8 mouse cellular contexts compared by ENCODE assay signal in the genomic region with DNA sequence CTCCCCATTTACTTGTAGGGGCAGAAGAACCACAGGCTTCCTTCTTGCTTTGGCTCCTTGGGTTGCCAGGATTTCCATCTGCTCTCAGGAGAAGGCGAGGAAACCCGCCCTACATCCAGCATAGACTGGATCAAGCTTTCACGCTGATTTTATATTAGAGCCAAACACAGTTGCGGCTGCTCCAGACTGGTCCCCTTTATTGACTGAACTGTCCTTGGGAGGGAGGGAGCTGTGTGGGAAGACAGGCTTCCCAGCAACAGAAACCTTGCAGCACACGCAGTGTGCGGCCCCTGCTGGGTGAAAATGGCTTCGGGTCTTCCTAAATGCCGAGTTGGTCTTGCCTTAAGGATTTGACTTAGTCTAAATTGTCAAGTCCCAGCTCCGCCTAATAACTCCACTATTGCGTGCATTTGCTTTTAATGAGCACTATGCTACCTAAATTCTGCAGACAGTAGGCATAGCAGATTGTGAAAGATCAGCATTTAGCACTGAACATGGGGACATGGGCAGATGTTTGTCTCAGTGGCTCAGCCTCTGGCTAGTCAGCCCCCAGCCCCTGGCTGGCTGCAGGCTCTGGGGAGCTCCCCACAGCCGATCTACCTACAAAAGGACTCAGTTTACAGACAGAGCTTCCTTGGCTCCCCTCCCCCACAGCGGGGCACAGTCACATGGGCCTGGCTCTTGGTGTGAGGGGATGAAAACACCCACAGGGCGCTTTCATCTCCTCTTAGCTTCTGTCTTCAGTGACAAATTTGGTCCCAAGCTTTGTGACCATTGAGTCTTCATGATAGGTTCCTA.
DNase-seq lines count a peak whose midpoint lies in the region; ATAC-seq and TF ChIP-seq lines count a peak whose summit lies in the region.

No protein-coding gene starts in this region.

- no peak for DNase-seq in lung, adult 2 months
- peak; percentile 22 to 33 for DNase-seq in cerebellum, postnatal 36 days
- DNase-seq in limb, embryonic 14.5 days (ENCODE audit: low spot score) = peak; percentile 22
- peak; percentile 25 for DNase-seq in right cerebral cortex, postnatal 4 days
- DNase-seq in thymus, postnatal 14 days = no peak
- no peak for DNase-seq in spleen, postnatal 4 days (ENCODE audit: low spot score in 2 of 2)

- TF ChIP-seq POLR2A in lung, adult 2 months (IDR thresholded peaks at IDR 0.05; ENCODE audit: borderline replicate concordance, extremely low read depth, low read depth, low read length) = no peak
- no peak for TF ChIP-seq POLR2A in limb, embryonic 14.5 days (IDR thresholded peaks at IDR 0.05; ENCODE audit: borderline replicate concordance, extremely low read depth, insufficient read depth, insufficient read length)

- no peak for TF ChIP-seq CTCF in lung, adult 2 months (IDR thresholded peaks at IDR 0.05; ENCODE audit: insufficient read depth, low read length)

- H3K27me3 ChIP-seq in lung, embryonic 16.5 days (ENCODE audit: control insufficient read depth, insufficient read depth, low read depth, low read length) = no peaks in the 10 kb centered on the region
- no peaks in the 10 kb centered on the region for H3K27me3 ChIP-seq in hindbrain, embryonic 13.5 days
- H3K27me3 ChIP-seq in limb, embryonic 14.5 days (ENCODE audit: control insufficient read depth, insufficient read depth, low read length) = no peaks in the 10 kb centered on the region

- no peaks in the 10 kb centered on the region for H3K4me1 ChIP-seq in lung, embryonic 16.5 days (replicated peaks; ENCODE audit: control insufficient read depth, insufficient read depth, low read length)
- H3K4me1 ChIP-seq in lung, adult 2 months (ENCODE audit: control insufficient read depth, insufficient read depth, low read length) = no peaks in the 10 kb centered on the region
- peaks cover 20% of the 10 kb centered on the region for H3K4me1 ChIP-seq in hindbrain, embryonic 13.5 days (replicated peaks)
- peaks cover 4% of the 10 kb centered on the region for H3K4me1 ChIP-seq in limb, embryonic 14.5 days (ENCODE audit: control insufficient read depth, insufficient read depth, low read length)

- ATAC-seq in lung, embryonic 16.5 days (ENCODE audit: low read depth) = no peak
- ATAC-seq in hindbrain, embryonic 13.5 days (ENCODE audit: low FRiP score) = peak; percentile 66
- ATAC-seq in limb, embryonic 14.5 days (ENCODE audit: low FRiP score, low read depth) = peak; percentile 47; the same call in 1 of the 2 replicates

- peak overlapping the region; percentile 36 for H3K4me2 ChIP-seq in lung, embryonic 16.5 days (ENCODE audit: low read depth, low read length)
- H3K4me2 ChIP-seq in hindbrain, embryonic 13.5 days = peak overlapping the region; percentile 43
- H3K4me2 ChIP-seq in limb, embryonic 14.5 days (replicated peaks; ENCODE audit: low read depth, low read length, severe bottlenecking) = peak overlapping the region; percentile 45

- H3K36me3 ChIP-seq in lung, embryonic 16.5 days (ENCODE audit: control insufficient read depth, insufficient read depth, low read length) = no peaks in the 10 kb centered on the region
- no peaks in the 10 kb centered on the region for H3K36me3 ChIP-seq in hindbrain, embryonic 13.5 days
- H3K36me3 ChIP-seq in limb, embryonic 14.5 days (ENCODE audit: control insufficient read depth, insufficient read depth, low read length) = no peaks in the 10 kb centered on the region

- 9% methylated on average over 13 of the region's 13 CpGs for WGBS in lung, embryonic 16.5 days
- 17% methylated on average over 13 of the region's 13 CpGs for WGBS in lung, adult 2 months
- 7% methylated on average over 13 of the region's 13 CpGs for WGBS in hindbrain, embryonic 13.5 days
- 6% methylated on average over 13 of the region's 13 CpGs for WGBS in limb, embryonic 14.5 days

- 0 out of 2 replicates have a peak overlapping the region, but pooled peaks have one; percentile 29 for H3K9ac ChIP-seq in lung, embryonic 16.5 days (ENCODE audit: low read length)
- 0 out of 2 replicates have a peak overlapping the region, but pooled peaks have one; percentile 13 for H3K9ac ChIP-seq in hindbrain, embryonic 13.5 days
- H3K9ac ChIP-seq in limb, embryonic 14.5 days (ENCODE audit: low read depth, low read length, severe bottlenecking) = peak overlapping the region; percentile 38

- no peaks in the 10 kb centered on the region for H3K9me3 ChIP-seq in lung, embryonic 16.5 days (ENCODE audit: control insufficient read depth, low read length)
- no peaks in the 10 kb centered on the region for H3K9me3 ChIP-seq in hindbrain, embryonic 13.5 days
- no peaks in the 10 kb centered on the region for H3K9me3 ChIP-seq in limb, embryonic 14.5 days (ENCODE audit: control insufficient read depth, low read length)

- no peak overlapping the region for H3K27ac ChIP-seq in lung, embryonic 16.5 days (ENCODE audit: low read length)
- peak overlapping the region; percentile 44; the same call in 1 of the 2 replicates for H3K27ac ChIP-seq in hindbrain, embryonic 13.5 days
- no peak overlapping the region for H3K27ac ChIP-seq in limb, embryonic 14.5 days (replicated peaks; ENCODE audit: low read depth, low read length)

- H3K4me3 ChIP-seq in lung, embryonic 16.5 days (ENCODE audit: low read length) = peak overlapping the region; percentile 27
- H3K4me3 ChIP-seq in lung, adult 2 months (replicated peaks; ENCODE audit: extremely low read depth, low read depth, low read length) = no peak overlapping the region
- peak overlapping the region; percentile 7; the same call in 1 of the 2 replicates for H3K4me3 ChIP-seq in hindbrain, embryonic 13.5 days
- peak overlapping the region; percentile 13; the same call in 1 of the 2 replicates for H3K4me3 ChIP-seq in limb, embryonic 14.5 days (replicated peaks; ENCODE audit: low read length)

Comparison
In these comparisons a context has a peak if more than half of its experiments do, and no peak if none do; other contexts are left out.
1. DNase-seq: peak in cerebellum, postnatal 36 days (2 of 2), limb, embryonic 14.5 days (single experiment) and right cerebral cortex, postnatal 4 days (single experiment); none in lung, adult 2 months (single experiment), thymus, postnatal 14 days (single experiment) and spleen, postnatal 4 days (0 of 2).
2. Peak in every context shown above with its lines, with median percentiles within 50 percentile points of each other: H3K4me2 ChIP-seq and H3K9ac ChIP-seq.